Mouse (Mus musculus): ENCODE results near the gene Kcnj3.

The Kcnj3 gene

GRCm38 (mm10) chr2:55547612-55548011 is 111.8 kb downstream of the Kcnj3 start:
- no peaks in the 10 kb centered on the region for H3K4me1 ChIP-seq (replicated peaks; ENCODE audit: low read depth, low read length)
- no peaks in the 10 kb centered on the region for H3K27me3 ChIP-seq (ENCODE audit: insufficient read depth, low read length)
- no peak overlapping the region for H3K4me3 ChIP-seq (replicated peaks; ENCODE audit: low read length)
- H3K36me3 ChIP-seq (ENCODE audit: insufficient read depth, low read length): no peaks in the 10 kb centered on the region
- TF ChIP-seq POU5F1 (IDR thresholded peaks at IDR 0.05; ENCODE audit: borderline replicate concordance, low read length): no peak
- TF ChIP-seq NANOG (IDR thresholded peaks at IDR 0.05; ENCODE audit: borderline replicate concordance, low read length): no peak
- TF ChIP-seq CTCF (conservative IDR thresholded peaks at IDR 0.05; ENCODE audit: low read length): no peak
- H3K9me3 ChIP-seq (ENCODE audit: low read length): no peaks in the 10 kb centered on the region

- Histone ChIP-seq H3K27me3 (ENCODE audit: insufficient read depth, low read length) (no peaks in the 10 kb centered on the region), H3K4me3 (replicated peaks; ENCODE audit: low read length) (no peak overlapping the region), H3K4me1 (replicated peaks; ENCODE audit: low read depth, low read length) (no peaks in the 10 kb centered on the region), H3K9me3 (ENCODE audit: low read length) (no peaks in the 10 kb centered on the region), H3K36me3 (ENCODE audit: insufficient read depth, low read length) (no peaks in the 10 kb centered on the region)
- TF ChIP-seq POU5F1 (IDR thresholded peaks at IDR 0.05; ENCODE audit: borderline replicate concordance, low read length): no peak
- no peak for TF ChIP-seq NANOG (IDR thresholded peaks at IDR 0.05; ENCODE audit: borderline replicate concordance, low read length)
- no peak for TF ChIP-seq CTCF (conservative IDR thresholded peaks at IDR 0.05; ENCODE audit: low read length)
Measured at GRCm38 (mm10) chr2:55558368-55558985, 122.7 kb downstream of the Kcnj3 start.

- Histone ChIP-seq H3K4me1 (replicated peaks; ENCODE audit: low read depth, low read length) (no peaks in the 10 kb centered on the region), H3K9me3 (ENCODE audit: low read length) (no peaks in the 10 kb centered on the region)
- no peak for TF ChIP-seq CTCF (conservative IDR thresholded peaks at IDR 0.05; ENCODE audit: low read length)
- TF ChIP-seq NANOG (IDR thresholded peaks at IDR 0.05; ENCODE audit: borderline replicate concordance, low read length): no peak
Measured at GRCm38 (mm10) chr2:55569291-55569690, 133.5 kb downstream of the Kcnj3 start.

GRCm38 (mm10) chr2:55571425-55571824 is 135.7 kb downstream of the Kcnj3 start:
- Histone ChIP-seq H3K4me1 (replicated peaks; ENCODE audit: low read depth, low read length) (no peaks in the 10 kb centered on the region), H3K9me3 (ENCODE audit: low read length) (no peaks in the 10 kb centered on the region), H3K27me3 (ENCODE audit: insufficient read depth, low read length) (no peaks in the 10 kb centered on the region), H3K4me3 (replicated peaks; ENCODE audit: low read length) (no peak overlapping the region), H3K36me3 (ENCODE audit: insufficient read depth, low read length) (no peaks in the 10 kb centered on the region)
- TF ChIP-seq CTCF (conservative IDR thresholded peaks at IDR 0.05; ENCODE audit: low read length) (no peak), NANOG (IDR thresholded peaks at IDR 0.05; ENCODE audit: borderline replicate concordance, low read length) (no peak), POU5F1 (IDR thresholded peaks at IDR 0.05; ENCODE audit: borderline replicate concordance, low read length) (no peak)

More at GRCm38 (mm10) chr2:55569291-55569690, 133.5 kb downstream of the Kcnj3 start:
- Histone ChIP-seq H3K36me3 (ENCODE audit: insufficient read depth, low read length) (no peaks in the 10 kb centered on the region), H3K4me3 (replicated peaks; ENCODE audit: low read length) (no peak overlapping the region), H3K27me3 (ENCODE audit: insufficient read depth, low read length) (no peaks in the 10 kb centered on the region)

GRCm38 (mm10) chr2:55580286-55580685 is 144.5 kb downstream of the Kcnj3 start:
- H3K36me3 ChIP-seq (ENCODE audit: insufficient read depth, low read length): no peaks in the 10 kb centered on the region
- no peaks in the 10 kb centered on the region for H3K27me3 ChIP-seq (ENCODE audit: insufficient read depth, low read length)
- no peaks in the 10 kb centered on the region for H3K4me1 ChIP-seq (replicated peaks; ENCODE audit: low read depth, low read length)
- H3K4me3 ChIP-seq (replicated peaks; ENCODE audit: low read length): no peak overlapping the region
- TF ChIP-seq POU5F1 (IDR thresholded peaks at IDR 0.05; ENCODE audit: borderline replicate concordance, low read length): no peak
- TF ChIP-seq CTCF (conservative IDR thresholded peaks at IDR 0.05; ENCODE audit: low read length): no peak
- no peak for TF ChIP-seq NANOG (IDR thresholded peaks at IDR 0.05; ENCODE audit: borderline replicate concordance, low read length)
- no peaks in the 10 kb centered on the region for H3K9me3 ChIP-seq (ENCODE audit: low read length)

- TF ChIP-seq POU5F1 (IDR thresholded peaks at IDR 0.05; ENCODE audit: borderline replicate concordance, low read length) (no peak), CTCF (conservative IDR thresholded peaks at IDR 0.05; ENCODE audit: low read length) (no peak), NANOG (IDR thresholded peaks at IDR 0.05; ENCODE audit: borderline replicate concordance, low read length) (no peak)
- Histone ChIP-seq H3K27me3 (ENCODE audit: insufficient read depth, low read length) (no peaks in the 10 kb centered on the region), H3K4me1 (replicated peaks; ENCODE audit: low read depth, low read length) (no peaks in the 10 kb centered on the region), H3K4me3 (replicated peaks; ENCODE audit: low read length) (no peak overlapping the region), H3K36me3 (ENCODE audit: insufficient read depth, low read length) (no peaks in the 10 kb centered on the region), H3K9me3 (ENCODE audit: low read length) (no peaks in the 10 kb centered on the region)
Measured at GRCm38 (mm10) chr2:55591226-55591988, 155.6 kb downstream of the Kcnj3 start.
